Mouse (Mus musculus): ENCODE data around the gene Gm26602. TPM values are rescaled to one million over a fixed set of nuclear protein-coding genes. Genes with fewer than 3 reads are reported as not detected.
A peak's percentile ranks its signal among the peaks of the same experiment; 100 is the strongest.

Gene Gm26602
- polyA plus RNA-seq (2015; fragmentation: Nextera tagmentation; extraction: Ambion mirVana), result not detected in 2 replicates

GRCm38 (mm10) chr10:79910556-79910955 is at the start of gene Gm26602:
Gene Gm26602 (plus strand): TSS chr10:79910856.
- Histone ChIP-seq H3K4me2 (replicated peaks; ENCODE audit: low read depth, low read length) (no peak within 1 kb of the TSS), H3K4me1 (ENCODE audit: insufficient read depth, low read depth, low read length) (peaks cover 4% of the 10 kb centered on the region; the same call in 1 of the 2 replicates), H3K9me3 (ENCODE audit: low read length) (no peaks in the 10 kb centered on the region), H3K9ac (replicated peaks; ENCODE audit: low read depth) (no peak within 1 kb of the TSS), H3K36me3 (ENCODE audit: insufficient read depth, low read length) (peaks cover 15% of the 10 kb centered on the region; the same call in 1 of the 2 replicates), H3K27me3 (replicated peaks; ENCODE audit: insufficient read depth, low read length) (no peaks in the 10 kb centered on the region), H3K4me3 (ENCODE audit: low read depth, low read length) (no peak within 1 kb of the TSS), H3K27ac (ENCODE audit: low read length) (peak within 1 kb of the TSS; percentile 4; the same call in 1 of the 2 replicates)
- ATAC-seq (no peak), DNase-seq (ENCODE audit: low spot score) (no peak)
- WGBS, result 91% methylated on average over 4 of the region's 4 CpGs
- TF ChIP-seq CTCF (IDR thresholded peaks at IDR 0.05) (no peak), EP300 (IDR thresholded peaks at IDR 0.05) (no peak)

- no peak overlapping the region for H3K9ac ChIP-seq (replicated peaks; ENCODE audit: low read depth)
- H3K27me3 ChIP-seq (replicated peaks; ENCODE audit: insufficient read depth, low read length), result no peaks in the 10 kb centered on the region
- no peak overlapping the region for H3K4me2 ChIP-seq (replicated peaks; ENCODE audit: low read depth, low read length)
- DNase-seq (ENCODE audit: low spot score) (no peak), ATAC-seq (no peak)
- no peak overlapping the region for H3K27ac ChIP-seq (ENCODE audit: low read length)
- H3K4me1 ChIP-seq (ENCODE audit: insufficient read depth, low read depth, low read length), result peaks cover 23% of the 10 kb centered on the region
- peaks cover 42% of the 10 kb centered on the region for H3K36me3 ChIP-seq (ENCODE audit: insufficient read depth, low read length)
- WGBS, result 60% methylated on average over 25 of the region's 25 CpGs
- H3K4me3 ChIP-seq (ENCODE audit: low read depth, low read length), result no peak overlapping the region
- H3K9me3 ChIP-seq (ENCODE audit: low read length), result no peaks in the 10 kb centered on the region
- no peak for TF ChIP-seq CTCF (IDR thresholded peaks at IDR 0.05)
- TF ChIP-seq EP300 (IDR thresholded peaks at IDR 0.05), result no peak
These were observed 49.2 kb upstream of the Gm26602 start for GRCm38 (mm10) chr10:79861230-79862048.

- no peak for DNase-seq (ENCODE audit: low spot score)
- Histone ChIP-seq H3K4me1 (ENCODE audit: insufficient read depth, low read depth, low read length) (peaks cover 15% of the 10 kb centered on the region), H3K4me2 (replicated peaks; ENCODE audit: low read depth, low read length) (no peak overlapping the region), H3K9ac (replicated peaks; ENCODE audit: low read depth) (no peak overlapping the region), H3K9me3 (ENCODE audit: low read length) (no peaks in the 10 kb centered on the region), H3K27me3 (replicated peaks; ENCODE audit: insufficient read depth, low read length) (no peaks in the 10 kb centered on the region), H3K4me3 (ENCODE audit: low read depth, low read length) (no peak overlapping the region), H3K36me3 (ENCODE audit: insufficient read depth, low read length) (peaks cover 42% of the 10 kb centered on the region), H3K27ac (ENCODE audit: low read length) (no peak overlapping the region)
- no peak for ATAC-seq
- TF ChIP-seq CTCF (IDR thresholded peaks at IDR 0.05), result no peak
- no peak for TF ChIP-seq EP300 (IDR thresholded peaks at IDR 0.05)
- 84% methylated on average over 23 of the region's 23 CpGs for WGBS
These were observed 48.4 kb upstream of the Gm26602 start for GRCm38 (mm10) chr10:79862049-79862788.

- WGBS, result 55% methylated on average over 9 of the region's 10 CpGs
- no peak for TF ChIP-seq EP300 (IDR thresholded peaks at IDR 0.05)
- no peak for TF ChIP-seq CTCF (IDR thresholded peaks at IDR 0.05)
- ATAC-seq (no peak), DNase-seq (ENCODE audit: low spot score) (no peak)
- Histone ChIP-seq H3K9me3 (ENCODE audit: low read length) (no peaks in the 10 kb centered on the region), H3K27me3 (replicated peaks; ENCODE audit: insufficient read depth, low read length) (no peaks in the 10 kb centered on the region), H3K4me2 (replicated peaks; ENCODE audit: low read depth, low read length) (no peak overlapping the region), H3K36me3 (ENCODE audit: insufficient read depth, low read length) (peaks cover 42% of the 10 kb centered on the region), H3K27ac (ENCODE audit: low read length) (no peak overlapping the region), H3K4me1 (ENCODE audit: insufficient read depth, low read depth, low read length) (peaks cover 9% of the 10 kb centered on the region), H3K4me3 (ENCODE audit: low read depth, low read length) (no peak overlapping the region), H3K9ac (replicated peaks; ENCODE audit: low read depth) (no peak overlapping the region)
These were observed 47.7 kb upstream of the Gm26602 start for GRCm38 (mm10) chr10:79862925-79863324.

- H3K9me3 ChIP-seq (ENCODE audit: low read length), result no peaks in the 10 kb centered on the region
- DNase-seq (ENCODE audit: low spot score), result no peak
- WGBS, result 50% methylated on average over 10 of the region's 10 CpGs
- ATAC-seq, result peak; percentile 1; the same call in 1 of the 2 replicates
- peaks cover 38% of the 10 kb centered on the region for H3K36me3 ChIP-seq (ENCODE audit: insufficient read depth, low read length)
- no peak overlapping the region for H3K4me3 ChIP-seq (ENCODE audit: low read depth, low read length)
- no peak overlapping the region for H3K27ac ChIP-seq (ENCODE audit: low read length)
- H3K27me3 ChIP-seq (replicated peaks; ENCODE audit: insufficient read depth, low read length), result no peaks in the 10 kb centered on the region
- H3K9ac ChIP-seq (replicated peaks; ENCODE audit: low read depth), result no peak overlapping the region
- H3K4me1 ChIP-seq (ENCODE audit: insufficient read depth, low read depth, low read length), result no peaks in the 10 kb centered on the region
- H3K4me2 ChIP-seq (replicated peaks; ENCODE audit: low read depth, low read length), result no peak overlapping the region
- TF ChIP-seq EP300 (IDR thresholded peaks at IDR 0.05) (no peak), CTCF (IDR thresholded peaks at IDR 0.05) (0 out of 2 replicates have a peak, but pooled peaks have one; percentile 1)
These were observed 46.1 kb upstream of the Gm26602 start for GRCm38 (mm10) chr10:79864351-79865188.

All from lung, postnatal 0 days (tissue).